Mouse (Mus musculus): Measurements from ENCODE around the gene Zw10. TPM values are rescaled to one million over a fixed set of nuclear protein-coding genes. Genes with fewer than 3 reads are reported as not detected.

The Zw10 gene
- 47.7 TPM for polyA plus RNA-seq (2017; shearing (Covaris generic))

GRCm38 (mm10) chr9:49055333-49056205, at the start of gene Zw10:
TSS of gene Zw10 (plus strand) at chr9:49055613.

GRCm38 (mm10) chr9:49081107-49081506, 25.7 kb downstream of the Zw10 start, which contains the start of gene Tmprss5:
TSS of gene Tmprss5 (plus strand) at chr9:49081260.

Other genes starting within 250 kb of the Zw10 start
- gene Zbtb16, start 219.4 kb upstream of the Zw10 start, polyA plus RNA-seq (2017; shearing (Covaris generic)) = not detected
- not detected for gene Htr3a, start 144.5 kb upstream of the Zw10 start, polyA plus RNA-seq (2017; shearing (Covaris generic))
- gene Htr3b, start 90.6 kb upstream of the Zw10 start, polyA plus RNA-seq (2017; shearing (Covaris generic)) = not detected
- 54.5 TPM for gene Usp28, start 70.2 kb upstream of the Zw10 start, polyA plus RNA-seq (2017; shearing (Covaris generic))
- not detected for gene Tmprss5, start 25.6 kb downstream of the Zw10 start, polyA plus RNA-seq (2017; shearing (Covaris generic))
- not detected for gene Gm4894, start 194.9 kb downstream of the Zw10 start, polyA plus RNA-seq (2017; shearing (Covaris generic))